Mouse (Mus musculus): ENCODE measurements at regions not wholly inside any gene's neighbourhood (a gene's known extent, or its start where the extent isn't known, plus 50 kb on each side); places are given as distances from the start of the nearest gene placed in this dataset.

- no peak for DNase-seq (ENCODE audit: low spot score)
These were observed 63.8 kb upstream of the P3h2 start for GRCm38 (mm10) chr16:26169382-26169781.

GRCm38 (mm10) chr16:26168216-26168615 is 62.6 kb upstream of the P3h2 start:
- no peak for DNase-seq (ENCODE audit: low spot score)

GRCm38 (mm10) chr16:26164066-26164465 is 58.5 kb upstream of the P3h2 start:
- DNase-seq (ENCODE audit: low spot score) = no peak

- DNase-seq (ENCODE audit: low spot score) = no peak
These were observed 57.8 kb upstream of the P3h2 start for GRCm38 (mm10) chr16:26163401-26163800.

GRCm38 (mm10) chr16:26157606-26158005 is 52.0 kb upstream of the P3h2 start:
- no peak for DNase-seq (ENCODE audit: low spot score)

All from adipocyte (in vitro differentiated cells).